Mouse (Mus musculus) testis, adult 2 months (tissue): Measurements from ENCODE around the gene Rlbp1. TPM values are rescaled to one million over a fixed set of nuclear protein-coding genes. Genes with fewer than 3 reads are reported as not detected.
A peak's percentile ranks its signal among the peaks of the same experiment; 100 is the strongest.

ENCODE experiments used
- H3K27ac ChIP-seq: fragments of 200-500 bp; 2 replicates; pipeline ENCODE4 v1.5.1; 2012; ENCODE audit warnings: low read depth, low read length; ENCODE audit not compliant: control insufficient read depth, insufficient read depth
- H3K27me3 ChIP-seq: fragments of 200-500 bp; 2 replicates; pipeline ENCODE4 v1.6.1; 2012; ENCODE audit warnings: mild to moderate bottlenecking, low read length, moderate library complexity; ENCODE audit not compliant: control insufficient read depth, insufficient read depth
- H3K36me3 ChIP-seq: fragments of 200-500 bp; 2 replicates; pipeline ENCODE4 v1.6.1; 2012; ENCODE audit warnings: mild to moderate bottlenecking, low read length; ENCODE audit not compliant: control insufficient read depth, insufficient read depth
- H3K4me1 ChIP-seq: fragments of 200-500 bp; 2 replicates; pipeline ENCODE4 v1.6.1; 2012; ENCODE audit warnings: low read length; ENCODE audit not compliant: control insufficient read depth, insufficient read depth
- H3K4me3 ChIP-seq: fragments of 200-500 bp; 2 replicates; pipeline ENCODE4 v1.5.1; 2012; ENCODE audit warnings: low read depth, mild to moderate bottlenecking, low read length, moderate library complexity, mixed read lengths; ENCODE audit not compliant: control insufficient read depth
- CTCF ChIP-seq: fragments of 200-500 bp; IDR thresholded peaks from 2 replicates; pipeline ENCODE4 v1.5.1; 2012; ENCODE audit warnings: low read depth, mild to moderate bottlenecking, inconsistent platforms, low read length, moderate library complexity; ENCODE audit not compliant: control insufficient read depth, insufficient read depth, insufficient replicate concordance
- POLR2A ChIP-seq: fragments of 200-500 bp; IDR thresholded peaks from 2 replicates; pipeline ENCODE4 v1.6.1; 2012; ENCODE audit warnings: low read depth, mild to moderate bottlenecking, inconsistent platforms, low read length, moderate library complexity; ENCODE audit not compliant: control insufficient read depth
- polyA plus RNA-seq: library from polyadenylated mRNA; depleted of rRNA; stranded (reverse); fragments of >200 nt; gene quantifications from 2 replicates; pipeline ENCODE4 v1.2.3, GENCODE M21; 2012; rRNA removed

The Rlbp1 gene
- polyA plus RNA-seq, 1 experiment = 1.6 TPM

GRCm38 (mm10) chr7:79346555-79347075, 40.2 kb downstream of the Rlbp1 start:
- 0 out of 2 replicates have a peak, but pooled peaks cover 2% of the 10 kb centered on the region for H3K36me3 ChIP-seq
- no peaks in the 10 kb centered on the region for H3K27me3 ChIP-seq
- H3K4me1 ChIP-seq = peaks cover 2% of the 10 kb centered on the region; the same call in 1 of the 2 replicates
- no peak for TF ChIP-seq CTCF
- no peak for TF ChIP-seq POLR2A
- no peak overlapping the region for H3K4me3 ChIP-seq
- H3K27ac ChIP-seq = no peak overlapping the region

- H3K36me3 ChIP-seq = 0 out of 2 replicates have a peak, but pooled peaks cover 2% of the 10 kb centered on the region
- TF ChIP-seq POLR2A (no peak), CTCF (0 out of 2 replicates have a peak, but pooled peaks have one; percentile 14)
- H3K4me3 ChIP-seq = no peak overlapping the region
- H3K4me1 ChIP-seq = peaks cover 2% of the 10 kb centered on the region; the same call in 1 of the 2 replicates
- no peak overlapping the region for H3K27ac ChIP-seq
- no peaks in the 10 kb centered on the region for H3K27me3 ChIP-seq
Observed at GRCm38 (mm10) chr7:79345902-79346301, 40.9 kb downstream of the Rlbp1 start.

GRCm38 (mm10) chr7:79336362-79336910, 50.4 kb downstream of the Rlbp1 start:
- TF ChIP-seq CTCF = no peak
- no peak for TF ChIP-seq POLR2A
- Histone ChIP-seq H3K27ac (no peak overlapping the region), H3K4me1 (no peaks in the 10 kb centered on the region), H3K36me3 (no peaks in the 10 kb centered on the region), H3K4me3 (no peak overlapping the region), H3K27me3 (no peaks in the 10 kb centered on the region)

GRCm38 (mm10) chr7:79333419-79333818, 53.4 kb downstream of the Rlbp1 start:
- TF ChIP-seq POLR2A (no peak), CTCF (no peak)
- no peaks in the 10 kb centered on the region for H3K27me3 ChIP-seq
- no peak overlapping the region for H3K4me3 ChIP-seq
- no peak overlapping the region for H3K27ac ChIP-seq
- H3K36me3 ChIP-seq = no peaks in the 10 kb centered on the region
- no peaks in the 10 kb centered on the region for H3K4me1 ChIP-seq

- Histone ChIP-seq H3K27me3 (no peaks in the 10 kb centered on the region), H3K36me3 (no peaks in the 10 kb centered on the region), H3K4me3 (no peak overlapping the region), H3K4me1 (no peaks in the 10 kb centered on the region), H3K27ac (no peak overlapping the region)
- TF ChIP-seq POLR2A (no peak), CTCF (no peak)
Observed at GRCm38 (mm10) chr7:79331197-79331596, 55.7 kb downstream of the Rlbp1 start.

- no peak overlapping the region for H3K27ac ChIP-seq
- H3K4me1 ChIP-seq = no peaks in the 10 kb centered on the region
- H3K36me3 ChIP-seq = no peaks in the 10 kb centered on the region
- no peak overlapping the region for H3K4me3 ChIP-seq
- TF ChIP-seq POLR2A (no peak), CTCF (no peak)
- no peaks in the 10 kb centered on the region for H3K27me3 ChIP-seq
Observed at GRCm38 (mm10) chr7:79328769-79329168, 58.1 kb downstream of the Rlbp1 start.

Other genes with a start within 250 kb of the Rlbp1 start
- 78.3 and 82.3 TPM in 2 replicates for gene Mfge8, start 238.0 kb downstream of the Rlbp1 start, polyA plus RNA-seq
- gene Abhd2, start 113.8 kb downstream of the Rlbp1 start, polyA plus RNA-seq = 50.3 and 50.6 TPM in 2 replicates
- gene Fanci, start 4.9 kb upstream of the Rlbp1 start, polyA plus RNA-seq = 7.0 and 7.3 TPM in 2 replicates
- 74.5 and 78.3 TPM in 2 replicates for gene Polg, start 79.3 kb upstream of the Rlbp1 start, polyA plus RNA-seq
- gene Rhcg, start 230.6 kb upstream of the Rlbp1 start, polyA plus RNA-seq = 43.5 and 44.2 TPM in 2 replicates